Mouse (Mus musculus): ENCODE data around the gene Tmem234. TPM values are rescaled to one million over a fixed set of nuclear protein-coding genes. Genes with fewer than 3 reads are reported as not detected.

The Tmem234 gene
- polyA plus RNA-seq, 2 experiments, result 179 to 191 TPM

DNA sequence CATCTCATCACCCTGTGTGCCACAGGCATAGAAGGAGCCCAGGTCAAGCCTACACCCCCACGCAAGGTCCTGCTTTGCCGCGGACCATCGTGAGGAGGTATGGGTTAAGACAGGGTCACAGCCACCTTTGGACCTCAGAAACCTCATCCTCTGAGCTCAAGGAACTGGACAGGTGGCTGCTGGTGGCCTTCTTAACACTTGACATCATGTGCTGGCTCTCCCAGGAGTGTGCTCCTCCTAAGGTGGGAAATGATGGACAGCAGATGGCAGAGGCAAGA lies 27.4 kb upstream of the Tmem234 start:
- no peak for ATAC-seq (ENCODE audit: low FRiP score, low read depth)
- 94% methylated on average over 4 of the region's 4 CpGs for WGBS
- H3K4me1 ChIP-seq (ENCODE audit: control insufficient read depth, insufficient read depth, low read length), result no peaks in the 10 kb centered on the region; the same call in 1 of the 2 replicates
- DNase-seq (ENCODE audit: low spot score), result no peak
- H3K4me2 ChIP-seq (replicated peaks; ENCODE audit: low read depth, low read length, severe bottlenecking), result no peak overlapping the region
- no peak for TF ChIP-seq POLR2A (IDR thresholded peaks at IDR 0.05; ENCODE audit: borderline replicate concordance, extremely low read depth, insufficient read depth, insufficient read length)
- H3K36me3 ChIP-seq (ENCODE audit: control insufficient read depth, insufficient read depth, low read length), result no peaks in the 10 kb centered on the region
- no peak overlapping the region for H3K4me3 ChIP-seq (replicated peaks; ENCODE audit: low read length)
- no peak overlapping the region for H3K9ac ChIP-seq (ENCODE audit: low read depth, low read length, severe bottlenecking)
- no peaks in the 10 kb centered on the region for H3K9me3 ChIP-seq (ENCODE audit: control insufficient read depth, low read length)
- H3K27me3 ChIP-seq (ENCODE audit: control insufficient read depth, insufficient read depth, low read length), result no peaks in the 10 kb centered on the region
- no peak overlapping the region for H3K27ac ChIP-seq (replicated peaks; ENCODE audit: low read depth, low read length)

GRCm38 (mm10) chr4:129573430-129573829 lies 27.0 kb upstream of the Tmem234 start, which contains the start of gene Lck:
Gene Lck, minus strand, starts transcription at chr4:129573641.
- no peak within 1 kb of the TSS for H3K9ac ChIP-seq (ENCODE audit: low read depth, low read length, severe bottlenecking)
- H3K27me3 ChIP-seq (ENCODE audit: control insufficient read depth, insufficient read depth, low read length), result no peaks in the 10 kb centered on the region
- no peaks in the 10 kb centered on the region for H3K36me3 ChIP-seq (ENCODE audit: control insufficient read depth, insufficient read depth, low read length)
- H3K4me3 ChIP-seq (replicated peaks; ENCODE audit: low read length), result no peak within 1 kb of the TSS
- WGBS, result 89% methylated on average over 8 of the region's 8 CpGs
- H3K4me2 ChIP-seq (replicated peaks; ENCODE audit: low read depth, low read length, severe bottlenecking), result no peak within 1 kb of the TSS
- no peaks in the 10 kb centered on the region; the same call in 1 of the 2 replicates for H3K4me1 ChIP-seq (ENCODE audit: control insufficient read depth, insufficient read depth, low read length)
- ATAC-seq (ENCODE audit: low FRiP score, low read depth) (no peak), DNase-seq (ENCODE audit: low spot score) (no peak)
- no peaks in the 10 kb centered on the region for H3K9me3 ChIP-seq (ENCODE audit: control insufficient read depth, low read length)
- H3K27ac ChIP-seq (replicated peaks; ENCODE audit: low read depth, low read length), result no peak within 1 kb of the TSS
- TF ChIP-seq POLR2A (IDR thresholded peaks at IDR 0.05; ENCODE audit: borderline replicate concordance, extremely low read depth, insufficient read depth, insufficient read length), result no peak

- Histone ChIP-seq H3K27ac (replicated peaks; ENCODE audit: low read depth, low read length) (no peak overlapping the region), H3K27me3 (ENCODE audit: control insufficient read depth, insufficient read depth, low read length) (no peaks in the 10 kb centered on the region)
- ATAC-seq (ENCODE audit: low FRiP score, low read depth), result peak; percentile 60; the same call in 1 of the 2 replicates
Measured at GRCm38 (mm10) chr4:129575171-129575844, 25.2 kb upstream of the Tmem234 start.

GRCm38 (mm10) chr4:129576863-129577491 lies 23.5 kb upstream of the Tmem234 start:
- H3K9me3 ChIP-seq (ENCODE audit: control insufficient read depth, low read length), result no peaks in the 10 kb centered on the region
- H3K27ac ChIP-seq (replicated peaks; ENCODE audit: low read depth, low read length), result no peak overlapping the region
- H3K4me1 ChIP-seq (ENCODE audit: control insufficient read depth, insufficient read depth, low read length), result no peaks in the 10 kb centered on the region; the same call in 1 of the 2 replicates
- H3K9ac ChIP-seq (ENCODE audit: low read depth, low read length, severe bottlenecking), result no peak overlapping the region; the same call in 1 of the 2 replicates
- WGBS, result 33% methylated on average over 21 of the region's 21 CpGs
- no peak overlapping the region for H3K4me3 ChIP-seq (replicated peaks; ENCODE audit: low read length)
- no peaks in the 10 kb centered on the region for H3K36me3 ChIP-seq (ENCODE audit: control insufficient read depth, insufficient read depth, low read length)
- DNase-seq (ENCODE audit: low spot score), result peak; percentile 27
- 0 out of 2 replicates have a peak overlapping the region, but pooled peaks have one; percentile 5 for H3K4me2 ChIP-seq (replicated peaks; ENCODE audit: low read depth, low read length, severe bottlenecking)
- no peak for TF ChIP-seq POLR2A (IDR thresholded peaks at IDR 0.05; ENCODE audit: borderline replicate concordance, extremely low read depth, insufficient read depth, insufficient read length)
- H3K27me3 ChIP-seq (ENCODE audit: control insufficient read depth, insufficient read depth, low read length), result no peaks in the 10 kb centered on the region
- ATAC-seq (ENCODE audit: low FRiP score, low read depth), result 0 out of 2 replicates have a peak, but pooled peaks have one; percentile 55

More at GRCm38 (mm10) chr4:129575171-129575844, 25.2 kb upstream of the Tmem234 start:
- Histone ChIP-seq H3K36me3 (ENCODE audit: control insufficient read depth, insufficient read depth, low read length) (no peaks in the 10 kb centered on the region), H3K9ac (ENCODE audit: low read depth, low read length, severe bottlenecking) (0 out of 2 replicates have a peak overlapping the region, but pooled peaks have one; percentile 3), H3K4me3 (replicated peaks; ENCODE audit: low read length) (no peak overlapping the region), H3K4me2 (replicated peaks; ENCODE audit: low read depth, low read length, severe bottlenecking) (no peak overlapping the region), H3K9me3 (ENCODE audit: control insufficient read depth, low read length) (no peaks in the 10 kb centered on the region), H3K4me1 (ENCODE audit: control insufficient read depth, insufficient read depth, low read length) (no peaks in the 10 kb centered on the region; the same call in 1 of the 2 replicates)
- no peak for DNase-seq (ENCODE audit: low spot score)
- 32% methylated on average over 7 of the region's 8 CpGs for whole genome bisulfite sequencing
- no peak for TF ChIP-seq POLR2A (IDR thresholded peaks at IDR 0.05; ENCODE audit: borderline replicate concordance, extremely low read depth, insufficient read depth, insufficient read length)

GRCm38 (mm10) chr4:129577688-129578087 lies 22.8 kb upstream of the Tmem234 start:
- Histone ChIP-seq H3K4me2 (replicated peaks; ENCODE audit: low read depth, low read length, severe bottlenecking) (no peak overlapping the region), H3K9ac (ENCODE audit: low read depth, low read length, severe bottlenecking) (no peak overlapping the region), H3K4me3 (replicated peaks; ENCODE audit: low read length) (no peak overlapping the region), H3K27me3 (ENCODE audit: control insufficient read depth, insufficient read depth, low read length) (no peaks in the 10 kb centered on the region), H3K36me3 (ENCODE audit: control insufficient read depth, insufficient read depth, low read length) (no peaks in the 10 kb centered on the region), H3K27ac (replicated peaks; ENCODE audit: low read depth, low read length) (no peak overlapping the region), H3K9me3 (ENCODE audit: control insufficient read depth, low read length) (no peaks in the 10 kb centered on the region), H3K4me1 (ENCODE audit: control insufficient read depth, insufficient read depth, low read length) (no peaks in the 10 kb centered on the region; the same call in 1 of the 2 replicates)
- DNase-seq (ENCODE audit: low spot score) (no peak), ATAC-seq (ENCODE audit: low FRiP score, low read depth) (no peak)
- 78% methylated on average over 7 of the region's 7 CpGs for WGBS
- TF ChIP-seq POLR2A (IDR thresholded peaks at IDR 0.05; ENCODE audit: borderline replicate concordance, extremely low read depth, insufficient read depth, insufficient read length), result no peak

Measured in limb, embryonic 14.5 days (tissue).